Mouse (Mus musculus) ovary, postnatal 14 days (tissue): Measurements from ENCODE around the gene Olfr524.

Source experiments
- DNase-seq: peaks from one replicate; pipeline ENCODE4 v3.0.0; 2022; ENCODE audit warnings: low spot score

The Olfr524 gene

DNA sequence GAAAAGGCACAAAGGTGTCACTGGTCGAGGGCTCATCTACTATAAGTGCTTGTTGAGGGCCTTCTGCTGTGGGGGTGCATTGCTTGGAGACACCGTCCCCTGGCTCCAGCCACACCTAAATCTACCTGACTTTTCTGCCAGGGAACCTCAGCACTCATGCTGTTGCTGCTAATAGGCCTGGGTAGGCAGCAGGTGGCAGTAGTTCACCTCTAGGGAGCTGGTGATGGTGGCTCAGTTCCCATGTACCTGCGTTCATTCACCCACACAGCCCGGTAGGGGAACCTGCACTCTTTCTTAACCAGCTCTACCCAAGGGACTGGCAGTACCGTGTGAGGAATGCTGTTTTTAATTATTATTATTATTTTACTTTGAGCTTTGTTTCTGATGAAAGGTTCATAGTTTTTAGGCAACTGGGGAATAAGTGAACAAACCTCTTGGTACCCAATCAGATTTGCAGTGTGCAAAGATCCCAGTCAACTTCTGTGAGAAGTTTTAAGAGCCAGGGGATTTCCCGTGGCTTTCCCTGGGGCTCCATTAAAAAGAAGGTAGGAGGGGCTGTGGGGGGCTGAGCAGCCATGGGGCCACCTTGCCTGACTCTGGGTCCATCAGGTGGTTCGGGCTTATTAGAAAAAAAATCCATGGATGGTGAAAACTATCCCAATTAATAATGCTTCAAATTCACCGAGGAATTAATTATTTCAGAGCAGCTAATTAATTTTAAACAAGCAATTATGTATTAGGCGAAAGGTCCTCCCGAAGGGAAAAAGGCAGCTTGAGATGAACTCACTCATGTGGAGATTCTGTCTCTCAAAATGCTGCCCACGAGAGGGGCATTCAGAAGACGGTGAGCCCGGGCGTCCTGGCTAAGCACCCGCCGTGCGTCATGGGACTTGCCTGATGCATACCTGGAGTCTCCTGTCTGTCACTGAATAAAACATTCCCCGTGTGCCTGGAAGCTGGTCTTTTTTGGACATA lies 18.8 kb downstream of the Olfr524 start:
- peak; percentile 18 for DNase-seq

DNA sequence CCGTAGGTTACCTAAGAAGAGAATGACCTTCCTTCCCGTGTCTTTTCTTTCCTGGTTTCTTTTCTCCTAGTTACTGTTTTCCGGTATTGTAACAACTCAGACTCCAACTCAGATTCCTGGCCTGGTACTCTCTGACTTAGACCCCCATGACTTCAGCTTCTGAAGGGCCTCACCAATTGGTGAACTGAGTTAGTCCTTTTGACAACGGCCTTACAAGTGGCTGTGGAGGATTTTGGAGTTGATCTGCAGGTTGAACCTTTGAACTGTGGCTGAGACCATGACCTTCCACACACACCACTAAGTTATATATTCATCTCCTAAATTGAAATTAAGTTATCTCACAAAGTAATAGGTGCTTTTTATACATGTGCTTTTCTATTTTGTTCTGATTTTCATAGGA lies 21.6 kb downstream of the Olfr524 start:
- no peak for DNase-seq

DNA sequence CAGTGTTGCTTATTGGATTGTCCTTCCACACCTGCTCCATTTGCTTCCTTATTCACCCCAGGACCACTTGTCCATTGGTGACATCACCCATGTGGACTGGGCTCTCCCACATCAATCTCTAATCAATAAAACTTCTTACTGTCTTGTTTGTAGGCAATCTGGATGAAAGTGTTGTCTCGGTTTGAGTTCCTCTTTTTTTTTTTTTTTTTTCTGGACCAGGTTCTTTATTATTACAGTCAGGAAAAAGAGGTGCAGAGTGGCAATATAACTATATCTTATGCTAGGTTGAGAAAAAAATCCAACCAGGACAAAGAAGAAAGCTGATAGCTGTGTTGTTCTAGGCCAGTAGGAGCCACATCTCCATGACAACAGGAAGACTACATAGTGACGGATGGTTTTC lies 25.1 kb downstream of the Olfr524 start:
- no peak for DNase-seq

DNA sequence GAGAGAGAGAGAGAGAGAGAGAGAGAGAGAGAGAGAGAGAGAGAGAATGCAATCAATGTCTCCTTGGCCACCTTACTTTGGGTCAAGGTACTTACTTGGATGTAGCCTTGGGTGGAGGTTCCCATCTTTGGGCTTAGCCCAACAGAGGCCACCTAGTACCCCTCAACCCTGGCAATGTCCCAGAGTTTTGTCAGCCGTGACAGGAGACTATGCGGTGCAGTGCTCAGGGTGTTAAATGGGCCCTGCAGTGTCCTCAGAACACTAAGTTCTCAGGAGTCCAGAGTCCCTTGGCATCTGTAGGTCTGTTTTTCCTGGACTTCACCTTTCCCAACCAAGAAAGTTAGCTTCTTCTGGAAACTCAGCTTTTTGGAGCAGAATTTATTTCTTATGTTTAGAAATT lies 26.6 kb downstream of the Olfr524 start:
- DNase-seq = no peak

DNA sequence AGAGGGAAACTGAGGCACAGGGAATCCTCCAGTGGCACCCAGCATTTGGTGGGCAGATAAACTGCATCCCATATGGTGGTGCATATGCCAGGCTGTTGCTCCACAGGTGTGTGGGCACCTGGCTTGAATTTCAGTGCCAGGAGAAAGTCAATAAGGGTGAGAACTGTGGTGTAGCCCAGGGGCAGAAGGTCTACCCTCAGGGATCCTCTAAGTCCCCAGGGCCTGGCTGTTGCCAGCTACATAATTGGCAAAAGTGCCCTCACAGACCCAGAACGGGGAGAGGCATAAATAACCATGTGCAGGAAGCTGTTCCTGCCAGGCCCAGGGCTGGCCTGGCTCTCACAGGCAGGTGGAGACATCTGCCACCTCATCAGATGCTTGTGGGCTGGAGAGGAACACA lies 32.8 kb downstream of the Olfr524 start, which contains the start of gene Olfr523:
Gene Olfr523, plus strand, starts transcription at position 282 of the 400 bp plus-strand sequence.
- DNase-seq = no peak

DNA sequence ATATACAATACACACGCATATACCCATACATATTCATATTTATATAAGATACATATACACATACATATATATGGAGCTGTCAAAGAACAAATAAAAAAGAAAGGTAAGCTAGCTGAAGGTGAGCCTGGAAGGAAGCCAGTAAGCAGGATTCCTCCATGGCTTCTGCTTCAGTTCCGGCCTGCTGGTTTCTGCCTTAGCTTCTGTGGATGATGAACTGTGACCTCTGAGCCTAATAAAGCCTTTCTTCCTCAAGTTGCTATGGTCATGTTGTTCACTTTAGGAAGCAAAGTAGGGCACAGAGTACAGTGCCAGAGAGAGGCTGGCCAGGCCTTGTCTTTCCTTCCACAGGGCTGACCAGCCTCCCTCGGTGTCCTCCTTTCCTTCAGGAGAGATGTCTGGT lies 34.9 kb downstream of the Olfr524 start:
- DNase-seq = no peak

DNA sequence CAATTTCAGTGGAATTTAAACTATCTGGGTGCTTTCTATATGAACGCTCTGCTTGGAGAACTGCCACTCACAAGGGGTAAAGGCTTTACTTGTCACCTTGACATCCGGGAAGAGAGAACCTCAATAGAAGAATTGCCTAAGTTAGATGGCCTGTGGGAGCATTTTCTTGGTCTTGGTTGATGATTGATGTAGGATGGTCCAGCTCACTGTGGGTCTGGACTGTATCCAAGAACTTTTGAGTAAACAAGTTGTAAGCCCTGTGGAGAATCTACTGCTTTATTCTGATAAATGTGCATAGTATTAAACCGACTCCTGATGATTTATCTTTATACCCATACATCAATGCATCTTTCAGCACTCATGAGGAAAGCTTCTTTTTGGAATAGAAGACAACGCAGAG lies 36.4 kb downstream of the Olfr524 start:
- DNase-seq = no peak

DNA sequence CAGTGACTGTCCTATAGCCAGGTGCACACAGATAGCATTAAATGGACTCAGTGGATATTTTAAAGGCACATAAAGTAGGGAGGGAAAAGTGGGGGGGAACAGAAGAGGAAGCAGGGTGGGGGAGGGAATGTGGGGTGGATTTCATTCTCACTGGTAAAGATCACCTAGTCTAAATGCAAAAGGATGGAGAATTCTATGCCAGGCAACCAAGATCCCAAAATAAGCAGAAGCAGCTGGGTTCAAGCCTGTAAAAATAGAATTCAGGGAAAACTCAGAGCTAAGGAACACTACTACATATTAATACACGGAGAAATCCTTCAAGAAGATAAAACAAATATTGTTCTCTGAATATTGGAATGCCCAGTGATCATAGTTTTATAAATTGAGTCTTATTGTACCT lies 37.8 kb downstream of the Olfr524 start:
- DNase-seq = no peak

DNA sequence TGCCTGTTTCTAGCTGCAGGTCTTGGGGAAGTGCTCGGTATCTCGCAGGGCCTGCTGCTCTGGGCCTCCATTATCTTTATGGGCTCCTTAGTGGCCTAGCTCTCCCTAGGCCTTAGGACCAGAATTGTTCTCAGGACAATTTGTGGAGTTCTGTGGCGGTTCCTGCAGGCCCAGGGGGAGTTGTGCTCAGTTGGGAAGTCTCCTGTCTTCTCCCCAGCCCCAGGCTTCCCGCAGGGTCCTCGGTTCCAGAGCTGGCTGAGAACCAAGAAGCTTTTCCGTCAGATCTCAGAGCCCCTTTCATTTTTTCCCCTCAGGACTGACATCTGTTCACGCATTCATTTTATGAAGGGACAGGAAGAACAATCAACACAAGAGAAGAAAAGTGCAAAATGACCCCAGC lies 41.1 kb downstream of the Olfr524 start, which contains the start of gene Olfr522:
Gene Olfr522, minus strand, starts transcription at position 101 of the 400 bp plus-strand sequence.
- no peak for DNase-seq

DNA sequence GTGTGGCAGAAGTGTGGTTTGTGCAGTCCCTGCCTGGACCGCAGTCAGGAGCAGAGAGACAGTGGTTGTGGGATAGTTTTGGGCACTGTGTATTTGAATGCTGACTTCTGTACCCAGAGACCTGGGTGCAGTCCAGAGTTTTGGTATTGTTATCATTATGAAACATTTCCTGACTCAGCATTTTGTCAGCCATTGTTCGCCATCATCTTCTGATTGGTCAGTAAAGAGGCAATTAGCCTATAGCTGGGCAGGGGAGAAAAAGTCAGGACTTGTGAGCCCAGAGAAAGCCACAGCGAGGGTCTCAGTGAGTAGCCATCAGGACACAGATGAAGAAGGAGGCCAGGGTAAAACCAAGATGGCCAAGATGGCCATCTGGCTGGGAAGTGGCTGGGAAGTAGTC lies 45.4 kb downstream of the Olfr524 start:
- no peak for DNase-seq

DNA sequence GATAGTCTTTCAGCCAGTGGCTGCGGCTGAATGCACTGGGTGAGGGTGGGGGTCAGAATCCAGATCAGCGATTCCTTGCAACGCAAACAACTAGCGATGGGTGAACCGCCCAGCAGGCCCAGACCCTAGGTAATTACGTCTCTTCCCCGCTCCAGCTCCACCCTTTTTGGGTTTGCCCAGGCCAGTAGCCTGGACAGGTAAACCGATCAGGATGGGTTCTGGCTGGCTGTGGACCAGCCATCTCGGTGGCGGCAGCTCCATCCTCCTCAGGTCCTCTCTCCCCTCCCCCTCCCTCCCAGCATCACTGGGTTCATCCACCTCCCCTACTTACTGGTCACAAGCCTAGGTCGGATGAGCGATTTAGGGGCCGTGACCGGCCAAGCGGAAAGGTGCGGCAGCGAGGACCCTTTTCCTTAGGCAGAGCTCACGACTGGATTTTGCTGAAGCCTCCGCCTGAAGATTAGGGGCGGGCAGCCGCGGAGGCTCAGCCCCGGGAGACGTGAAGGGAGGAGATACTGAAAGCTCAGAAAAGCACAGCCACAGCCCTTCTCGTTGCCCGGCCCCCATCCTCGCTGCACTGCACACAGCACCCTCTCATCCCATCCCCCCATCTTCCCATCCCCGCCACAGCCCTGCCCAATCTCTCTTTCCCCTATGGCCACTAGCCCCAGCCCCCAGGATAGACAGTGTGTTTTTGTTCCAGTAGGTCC lies 51.4 kb downstream of the Olfr524 start, which contains the start of gene Sprn:
Gene Sprn, minus strand, starts transcription at position 660 of the 710 bp plus-strand sequence.
- no peak for DNase-seq

DNA sequence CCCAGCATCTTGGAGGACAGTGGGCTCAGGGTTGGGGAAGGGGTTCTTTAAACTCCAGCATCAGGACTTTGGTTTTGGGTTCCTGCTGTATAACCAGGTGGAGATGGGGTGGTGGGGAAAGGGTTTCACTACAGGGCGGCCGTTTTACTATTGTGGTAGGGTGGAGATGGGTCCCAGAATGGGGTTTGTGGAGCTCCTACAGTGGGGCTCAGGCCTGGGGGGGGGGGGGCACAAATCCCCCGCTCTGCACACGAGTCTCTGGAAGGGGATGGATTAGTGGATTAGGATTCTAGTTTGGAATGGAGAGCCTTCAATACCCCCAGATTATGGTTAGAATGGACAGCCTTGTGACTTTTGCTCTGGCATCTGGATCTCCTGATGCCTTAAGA lies 51.9 kb downstream of the Olfr524 start:
- no peak for DNase-seq

DNA sequence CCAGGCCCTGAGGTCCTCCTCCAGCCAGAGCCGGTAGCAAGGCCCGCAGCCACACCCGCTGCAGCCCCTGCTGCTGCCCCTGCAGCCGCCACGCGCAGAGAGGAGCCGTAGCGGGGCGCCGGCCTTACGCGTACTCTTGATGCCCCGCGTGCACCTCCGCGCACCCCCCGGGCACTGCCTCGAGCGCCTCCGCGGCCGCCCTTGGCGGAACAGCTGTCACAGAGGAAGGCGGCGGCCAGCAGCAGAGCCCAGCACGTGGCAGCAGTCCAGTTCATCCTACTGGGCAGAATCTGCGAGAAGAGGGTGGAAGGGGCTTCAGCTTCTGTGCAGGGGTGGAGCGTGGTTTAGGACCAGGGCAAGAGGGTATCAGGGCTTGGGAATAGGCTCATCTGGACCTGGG lies 52.4 kb downstream of the Olfr524 start:
- DNase-seq = peak; percentile 18
